Mouse (Mus musculus): Measurements from ENCODE around the gene Tmem252.

GRCm38 (mm10) chr19:24692691-24693090 lies 18.9 kb downstream of the Tmem252 start:
- TF ChIP-seq POLR2A (IDR thresholded peaks at IDR 0.05; ENCODE audit: low read depth, low read length): no peak
- no peak for TF ChIP-seq CTCF (IDR thresholded peaks at IDR 0.05; ENCODE audit: borderline replicate concordance, insufficient read depth, low read length)

All from embryonic fibroblast, embryonic 13.5 days (primary cell).